Mouse (Mus musculus) liver, postnatal 0 days (tissue): ENCODE measurements around the gene Rnf168. TPM values are rescaled to one million over a fixed set of nuclear protein-coding genes. Genes with fewer than 3 reads are reported as not detected.
"Not testable (repeated sequence)": the region's sequence is repeated elsewhere in the genome, so short reads cannot be mapped to it uniquely, and the experiment has no call there.

Source experiments
- ATAC-seq: fragments of 200-750 bp; cut with Nextera tagmentation; 2 replicates; pipeline ENCODE4 v1.8.0; 2017; ENCODE audit warnings: mild to moderate bottlenecking, moderate library complexity
- DNase-seq: peaks from one replicate; pipeline ENCODE4 v3.0.0-alpha.2; 2016
- H3K27ac ChIP-seq: fragments of 300-500 bp; sonication (generic); 2 replicates; pipeline ENCODE4 v1.5.1; 2014; ENCODE audit warnings: antibody characterized with exemption, moderate library complexity, mild to moderate bottlenecking, low read depth
- H3K27me3 ChIP-seq: fragments of 300-500 bp; sonication (generic); 2 replicates; pipeline ENCODE4 v1.6.1; 2014; ENCODE audit warnings: low read length, control low read depth, mixed read lengths; ENCODE audit not compliant: insufficient read depth
- H3K36me3 ChIP-seq: fragments of 300-500 bp; sonication (generic); replicated peaks from 2 replicates; pipeline ENCODE4 v1.6.1; 2014; ENCODE audit warnings: mild to moderate bottlenecking, control low read depth, low read length, moderate library complexity, mixed read lengths; ENCODE audit not compliant: insufficient read depth
- H3K4me1 ChIP-seq: fragments of 300-500 bp; sonication (generic); 2 replicates; pipeline ENCODE4 v1.6.1; 2014; ENCODE audit warnings: antibody characterized with exemption, mild to moderate bottlenecking, control low read depth; ENCODE audit not compliant: insufficient read depth
- H3K4me2 ChIP-seq: fragments of 300-500 bp; sonication (generic); 2 replicates; pipeline ENCODE4 v1.6.1; 2014; ENCODE audit warnings: low read depth, mild to moderate bottlenecking, low read length, moderate library complexity, mixed read lengths
- H3K4me3 ChIP-seq: fragments of 300-500 bp; sonication (generic); 2 replicates; pipeline ENCODE4 v1.5.1; 2014; ENCODE audit warnings: low read depth, low read length
- H3K9ac ChIP-seq: fragments of 300-500 bp; sonication (generic); replicated peaks from 2 replicates; pipeline ENCODE4 v1.6.1; 2014; ENCODE audit warnings: mild to moderate bottlenecking, moderate library complexity
- H3K9me3 ChIP-seq: fragments of 300-500 bp; sonication (generic); 2 replicates; pipeline ENCODE4 v1.6.1; 2016; ENCODE audit warnings: mild to moderate bottlenecking, control low read depth, low read length, mixed read lengths
- CTCF ChIP-seq: sonication (generic); IDR thresholded peaks from 2 replicates; pipeline ENCODE4 v1.5.1; 2016; ENCODE audit warnings: antibody characterized with exemption, low read depth
- EP300 ChIP-seq: IDR thresholded peaks from 2 replicates; pipeline ENCODE4 v1.6.1; 2016; ENCODE audit warnings: antibody characterized with exemption, low read depth, mild to moderate bottlenecking
- WGBS: fragments of 180-500 bp; shearing (Covaris S2); extraction: QIAGEN DNeasy Blood & Tissue Kit; methylation state at CpG from one replicate; pipeline ENCODE4 v1.1.7; 2014; ENCODE audit not compliant: insufficient replicate concordance; 5-methylcytosine and 5-hydroxymethylcytosine counted together
- polyA plus RNA-seq: library from polyadenylated mRNA; unstranded; fragments of >200 nt; fragmentation: Nextera tagmentation; extraction: Ambion mirVana; gene quantifications from 2 replicates; pipeline ENCODE4 v1.2.1, GENCODE M21; 2015

The Rnf168 gene
- polyA plus RNA-seq, 1 experiment from 2014 or later = 10.7 TPM

GRCm38 (mm10) chr16:32275830-32276229 lies 1.4 kb upstream of the Rnf168 start:
- H3K27ac ChIP-seq = 0 out of 2 replicates have a peak overlapping the region, but pooled peaks have one; percentile 24
- no peak for ATAC-seq
- TF ChIP-seq CTCF (no peak), EP300 (no peak)
- H3K4me2 ChIP-seq = no peak overlapping the region
- H3K4me3 ChIP-seq = no peak overlapping the region
- H3K4me1 ChIP-seq = peaks cover 19% of the 10 kb centered on the region; the same call in 1 of the 2 replicates
- no peak overlapping the region for H3K9ac ChIP-seq
- H3K36me3 ChIP-seq = no peaks in the 10 kb centered on the region; the same call in 1 of the 2 replicates
- DNase-seq = no peak
- no peaks in the 10 kb centered on the region for H3K9me3 ChIP-seq
- H3K27me3 ChIP-seq = no peaks in the 10 kb centered on the region
- WGBS = 50% methylated on average over 1 of the region's 1 CpGs

- peaks cover 23% of the 10 kb centered on the region for H3K4me1 ChIP-seq
- no peaks in the 10 kb centered on the region for H3K9me3 ChIP-seq
- peak overlapping the region; percentile 93 for H3K9ac ChIP-seq
- peak overlapping the region; percentile 95 for H3K4me3 ChIP-seq
- no peaks in the 10 kb centered on the region for H3K27me3 ChIP-seq
- DNase-seq (no peak), ATAC-seq (no peak)
- 25% methylated on average over 7 of the region's 7 CpGs for WGBS
- peak overlapping the region; percentile 80 for H3K4me2 ChIP-seq
- peaks cover 8% of the 10 kb centered on the region for H3K36me3 ChIP-seq
- H3K27ac ChIP-seq = peak overlapping the region; percentile 98
- TF ChIP-seq CTCF (no peak), EP300 (no peak)
Observed at GRCm38 (mm10) chr16:32278396-32278795, 1.1 kb downstream of the Rnf168 start.

- Histone ChIP-seq H3K27ac (no peak overlapping the region), H3K4me3 (peak overlapping the region; percentile 95; the same call in 1 of the 2 replicates), H3K27me3 (no peaks in the 10 kb centered on the region), H3K36me3 (peaks cover 25% of the 10 kb centered on the region), H3K9ac (no peak overlapping the region), H3K4me2 (peak overlapping the region; percentile 80; the same call in 1 of the 2 replicates), H3K4me1 (peaks cover 23% of the 10 kb centered on the region), H3K9me3 (no peaks in the 10 kb centered on the region)
- 94% methylated on average over 8 of the region's 8 CpGs for WGBS
- ATAC-seq (no peak), DNase-seq (no peak)
- TF ChIP-seq CTCF (no peak), EP300 (no peak)
Observed at GRCm38 (mm10) chr16:32280211-32280610, 3.0 kb downstream of the Rnf168 start.

- H3K27me3 ChIP-seq = no peaks in the 10 kb centered on the region
- no peak overlapping the region for H3K27ac ChIP-seq
- peaks cover 11% of the 10 kb centered on the region for H3K4me1 ChIP-seq
- no peak for DNase-seq
- no peak overlapping the region for H3K4me3 ChIP-seq
- no peak for ATAC-seq
- no peaks in the 10 kb centered on the region for H3K9me3 ChIP-seq
- no peak overlapping the region for H3K9ac ChIP-seq
- H3K4me2 ChIP-seq = no peak overlapping the region
- TF ChIP-seq CTCF (no peak), EP300 (no peak)
- peaks cover 45% of the 10 kb centered on the region for H3K36me3 ChIP-seq
Observed at GRCm38 (mm10) chr16:32282608-32283007, 5.3 kb downstream of the Rnf168 start.

GRCm38 (mm10) chr16:32291821-32292220 lies 14.6 kb downstream of the Rnf168 start:
- Histone ChIP-seq H3K9ac (no peak overlapping the region), H3K27me3 (no peaks in the 10 kb centered on the region), H3K27ac (no peak overlapping the region), H3K4me2 (no peak overlapping the region), H3K9me3 (no peaks in the 10 kb centered on the region), H3K4me1 (no peaks in the 10 kb centered on the region), H3K4me3 (no peak overlapping the region), H3K36me3 (peaks cover 45% of the 10 kb centered on the region)
- WGBS = 89% methylated on average over 4 of the region's 4 CpGs
- no peak for ATAC-seq
- TF ChIP-seq EP300 (no peak), CTCF (no peak)
- DNase-seq = no peak

GRCm38 (mm10) chr16:32299617-32300016 lies 22.4 kb downstream of the Rnf168 start:
- peaks cover 44% of the 10 kb centered on the region for H3K36me3 ChIP-seq
- not testable (repeated sequence) for H3K4me1 ChIP-seq, H3K27ac ChIP-seq, ATAC-seq, DNase-seq, H3K9me3 ChIP-seq, H3K4me3 ChIP-seq, H3K27me3 ChIP-seq, H3K9ac ChIP-seq, H3K4me2 ChIP-seq
- WGBS = 89% methylated on average over 4 of the region's 4 CpGs

- peaks cover 29% of the 10 kb centered on the region for H3K36me3 ChIP-seq
- H3K4me1 ChIP-seq = no peaks in the 10 kb centered on the region
- TF ChIP-seq CTCF (no peak), EP300 (no peak)
- no peaks in the 10 kb centered on the region for H3K27me3 ChIP-seq
- H3K4me2 ChIP-seq = no peak overlapping the region
- no peak for DNase-seq
- no peak overlapping the region for H3K9ac ChIP-seq
- H3K4me3 ChIP-seq = no peak overlapping the region
- H3K9me3 ChIP-seq = no peaks in the 10 kb centered on the region
- 79% methylated on average over 1 of the region's 1 CpGs for WGBS
- no peak for ATAC-seq
- H3K27ac ChIP-seq = no peak overlapping the region
Observed at GRCm38 (mm10) chr16:32303046-32303445, 25.8 kb downstream of the Rnf168 start.
